Mouse (Mus musculus) liver, embryonic 14.5 days (tissue): ENCODE results near the gene Smim4. TPM values are rescaled to one million over a fixed set of nuclear protein-coding genes. Genes with fewer than 3 reads are reported as not detected.

ENCODE experiments used
- ATAC-seq: fragments of 200-750 bp; cut with Nextera tagmentation; 2 replicates; pipeline ENCODE4 v1.8.0; 2017; ENCODE audit warnings: moderate number of reproducible peaks, mild to moderate bottlenecking, moderate library complexity; ENCODE audit not compliant: insufficient read depth
- DNase-seq, 3 experiments: peaks; one replicate each; pipeline ENCODE4 v3.0.0-alpha.2; 2012 to 2013; ENCODE audit warnings: low read depth in 3 of 3, low spot score in 3 of 3
- H3K27ac ChIP-seq: fragments of 300-500 bp; sonication (generic); 2 replicates; pipeline ENCODE4 v1.5.1; 2014; ENCODE audit warnings: moderate library complexity, mild to moderate bottlenecking, control low read depth, inconsistent platforms
- H3K27me3 ChIP-seq: fragments of 300-500 bp; sonication (generic); 2 replicates; pipeline ENCODE4 v1.6.1; 2014; ENCODE audit warnings: mild to moderate bottlenecking, low read length, moderate library complexity; ENCODE audit not compliant: control insufficient read depth, insufficient read depth
- H3K36me3 ChIP-seq: fragments of 300-500 bp; sonication (generic); replicated peaks from 2 replicates; pipeline ENCODE4 v1.6.1; 2014; ENCODE audit warnings: low read depth; ENCODE audit not compliant: control insufficient read depth, insufficient read depth
- H3K4me1 ChIP-seq, 2 experiments: fragments of 200-500 bp in 1 of 2; fragments of 300-500 bp in 1 of 2; sonication (generic) in 1 of 2; replicated peaks; 2 replicates each; pipeline ENCODE4 v1.6.1; 2012 to 2014; ENCODE audit warnings: antibody characterized with exemption in 1 of 2, inconsistent platforms in 1 of 2, low read length in 1 of 2; ENCODE audit not compliant: control insufficient read depth in 2 of 2, insufficient read depth in 2 of 2
- H3K4me2 ChIP-seq: fragments of 300-500 bp; sonication (generic); 2 replicates; pipeline ENCODE4 v1.6.1; 2014; ENCODE audit warnings: low read depth, mild to moderate bottlenecking, control low read depth, moderate library complexity
- H3K4me3 ChIP-seq, 2 experiments: fragments of 200-500 bp in 1 of 2; fragments of 300-500 bp in 1 of 2; sonication (generic) in 1 of 2; 2 replicates each; pipeline ENCODE4 v1.5.1; 2012 to 2014; ENCODE audit warnings: low read depth in 2 of 2, low read length in 2 of 2, mild to moderate bottlenecking in 2 of 2, control low read depth in 1 of 2, inconsistent platforms in 1 of 2, moderate library complexity in 1 of 2; ENCODE audit not compliant: insufficient read depth in 1 of 2
- H3K9ac ChIP-seq: fragments of 300-500 bp; sonication (generic); replicated peaks from 2 replicates; pipeline ENCODE4 v1.6.1; 2014; ENCODE audit warnings: mild to moderate bottlenecking, control low read depth, moderate library complexity
- H3K9me3 ChIP-seq: fragments of 300-500 bp; sonication (generic); 2 replicates; pipeline ENCODE4 v1.6.1; 2016; ENCODE audit warnings: low read length, mixed read lengths; ENCODE audit not compliant: control insufficient read depth
- CTCF ChIP-seq: IDR thresholded peaks from 2 replicates; pipeline ENCODE4 v1.5.1; 2016; ENCODE audit warnings: antibody characterized with exemption, low read depth, control low read depth
- EP300 ChIP-seq: IDR thresholded peaks from 2 replicates; pipeline ENCODE4 v1.6.1; 2016; ENCODE audit warnings: antibody characterized with exemption, low read depth
- WGBS: fragments of 180-500 bp; shearing (Covaris S2); extraction: QIAGEN DNeasy Blood & Tissue Kit; methylation state at CpG from one replicate; pipeline ENCODE4 v1.1.7; 2014; ENCODE audit not compliant: insufficient replicate concordance; 5-methylcytosine and 5-hydroxymethylcytosine counted together
- polyA plus RNA-seq, 2 experiments: library from polyadenylated mRNA; depleted of rRNA in 1 of 2; stranded (reverse) in 1 of 2; unstranded in 1 of 2; fragments of >200 nt; fragmentation: Nextera tagmentation in 1 of 2; extraction: Ambion mirVana in 1 of 2; gene quantifications; 2 replicates each; pipeline versions ENCODE4 v1.2.1 to v1.2.3; 2012 to 2014

Smim4 gene
- polyA plus RNA-seq, 2 experiments: 26.7 to 81.7 TPM

DNA sequence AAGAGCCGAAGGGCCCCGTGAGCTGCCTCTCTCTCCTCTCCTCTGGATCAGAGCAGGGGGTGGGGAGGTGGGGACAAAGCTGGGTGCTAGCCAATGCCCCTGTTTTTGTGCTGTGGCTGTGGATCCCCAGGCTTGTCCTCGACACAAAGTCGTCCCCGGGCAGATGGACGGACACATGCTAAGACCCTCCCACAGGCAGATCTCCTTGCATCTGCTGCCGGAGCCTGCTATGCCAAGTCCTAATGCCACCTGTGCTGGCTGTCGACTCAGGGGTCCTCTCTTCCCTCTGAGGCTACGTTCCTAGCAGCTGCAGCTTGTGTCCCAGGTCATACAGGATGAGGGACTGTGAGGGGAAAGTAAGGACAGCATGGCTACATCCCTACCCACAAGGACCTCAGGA lies 38.1 kb upstream of the Smim4 start:
- 37% methylated on average over 9 of the region's 9 CpGs for WGBS
- no peaks in the 10 kb centered on the region for H3K9me3 ChIP-seq
- TF ChIP-seq CTCF: no peak
- no peak for TF ChIP-seq EP300
- H3K4me3 ChIP-seq: peak overlapping the region; percentile 11 to 20; a peak in 3 of 4 replicates
- no peaks in the 10 kb centered on the region for H3K27me3 ChIP-seq
- H3K4me1 ChIP-seq: peaks cover 8% of the 10 kb centered on the region in 2 experiments
- H3K9ac ChIP-seq: no peak overlapping the region
- no peak overlapping the region for H3K27ac ChIP-seq
- DNase-seq (no peak), ATAC-seq (no peak)
- H3K4me2 ChIP-seq: no peak overlapping the region
- peaks cover 11% of the 10 kb centered on the region for H3K36me3 ChIP-seq

DNA sequence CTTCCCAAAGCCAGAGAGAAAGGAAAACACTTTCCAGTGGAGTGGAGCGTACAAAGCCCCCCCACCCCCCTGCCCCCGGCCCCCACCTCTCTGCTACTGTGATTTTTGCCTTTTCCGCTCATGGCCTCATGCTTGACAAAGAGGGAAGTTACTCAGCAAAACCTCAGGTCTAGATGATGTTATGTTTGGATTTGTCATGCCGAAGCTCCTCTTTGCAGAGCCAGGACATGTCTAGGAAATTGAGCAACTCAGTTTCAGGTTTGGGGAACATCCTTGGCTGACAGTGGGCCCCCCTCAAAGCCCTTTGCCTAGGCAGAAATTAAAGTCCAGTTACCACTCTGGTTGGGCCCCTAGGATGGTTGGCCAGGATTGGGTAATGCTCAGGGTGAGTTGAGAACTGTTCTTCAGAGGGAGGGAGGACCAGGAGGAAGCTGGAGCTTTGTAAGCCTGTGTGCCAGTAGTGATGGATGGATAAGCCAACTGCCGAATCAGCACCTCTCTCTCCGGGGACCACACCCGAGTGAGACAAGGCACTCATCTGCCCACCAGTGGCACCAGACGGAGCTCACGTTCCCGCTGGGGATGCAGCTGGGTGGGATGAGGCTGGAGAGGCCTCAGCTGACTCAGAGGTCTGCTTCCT lies 37.4 kb upstream of the Smim4 start:
- Histone ChIP-seq H3K27ac (no peak overlapping the region), H3K4me3 (no peak overlapping the region), H3K9me3 (no peaks in the 10 kb centered on the region), H3K9ac (no peak overlapping the region), H3K4me1 (peaks cover 8% of the 10 kb centered on the region in 2 experiments), H3K27me3 (no peaks in the 10 kb centered on the region), H3K36me3 (peaks cover 4% of the 10 kb centered on the region), H3K4me2 (no peak overlapping the region; the same call in 1 of the 2 replicates)
- ATAC-seq (no peak), DNase-seq (peak in 1 of 3 experiments; percentile 45)
- 10% methylated on average over 10 of the region's 10 CpGs for WGBS
- no peak for TF ChIP-seq CTCF
- TF ChIP-seq EP300: no peak

- Histone ChIP-seq H3K4me3 (no peak overlapping the region), H3K27me3 (no peaks in the 10 kb centered on the region), H3K36me3 (no peaks in the 10 kb centered on the region), H3K4me2 (no peak overlapping the region), H3K9ac (no peak overlapping the region), H3K9me3 (no peaks in the 10 kb centered on the region), H3K4me1 (peaks cover 8% of the 10 kb centered on the region in 2 experiments), H3K27ac (no peak overlapping the region)
- no peak for ATAC-seq
- TF ChIP-seq CTCF (no peak), EP300 (no peak)
- 25% methylated on average over 7 of the region's 7 CpGs for WGBS
- no peak for DNase-seq
These were observed 36.7 kb upstream of the Smim4 start for GRCm38 (mm10) chr14:31165458-31165857.

DNA sequence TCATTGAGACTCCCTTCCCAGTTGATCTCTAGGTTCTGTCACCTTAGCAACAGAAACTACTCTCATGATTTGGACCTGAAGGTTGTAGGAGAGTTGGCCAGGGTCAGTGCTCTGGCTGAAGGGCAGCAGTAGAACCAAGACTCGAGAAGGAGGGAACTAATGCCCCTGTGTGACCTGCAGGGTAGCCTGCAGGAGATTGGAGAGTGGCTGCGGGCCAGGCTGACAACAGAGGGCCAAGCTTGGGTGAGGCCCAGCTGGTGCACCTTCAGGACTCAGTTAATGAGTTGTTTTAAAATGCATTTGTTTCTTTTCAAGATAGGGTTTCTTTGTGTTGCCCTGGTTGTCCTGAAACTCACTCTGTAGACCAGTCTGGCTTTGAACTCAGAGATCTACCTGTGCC lies 36.3 kb upstream of the Smim4 start:
- TF ChIP-seq CTCF: no peak
- no peaks in the 10 kb centered on the region for H3K9me3 ChIP-seq
- no peak for DNase-seq
- no peaks in the 10 kb centered on the region for H3K36me3 ChIP-seq
- no peak overlapping the region for H3K4me3 ChIP-seq
- ATAC-seq: no peak
- H3K4me2 ChIP-seq: no peak overlapping the region
- 46% methylated on average over 2 of the region's 2 CpGs for WGBS
- no peak overlapping the region for H3K9ac ChIP-seq
- peaks cover 8% of the 10 kb centered on the region in 2 experiments for H3K4me1 ChIP-seq
- no peak overlapping the region for H3K27ac ChIP-seq
- H3K27me3 ChIP-seq: no peaks in the 10 kb centered on the region

DNA sequence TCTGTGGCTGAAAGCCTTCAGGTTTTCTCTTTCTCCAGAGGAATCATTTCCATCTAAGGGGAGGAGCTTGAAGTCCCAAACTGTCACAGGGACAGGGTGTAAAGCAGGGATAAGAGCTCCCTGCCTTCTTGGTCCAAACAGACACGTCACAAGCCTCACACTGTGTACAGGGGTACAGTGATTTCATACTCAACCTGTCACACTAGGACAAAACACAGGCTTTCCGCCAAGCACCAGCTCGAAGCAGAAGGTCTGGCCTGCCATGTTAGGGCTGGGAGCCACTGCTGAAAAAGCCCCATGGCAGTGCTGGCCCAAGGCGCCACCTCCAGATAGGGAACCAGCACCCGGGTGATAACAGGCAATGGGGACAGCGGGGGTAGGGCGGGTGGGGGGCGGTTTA lies 35.3 kb upstream of the Smim4 start:
- peaks cover 8% of the 10 kb centered on the region in 2 experiments for H3K4me1 ChIP-seq
- TF ChIP-seq CTCF (no peak), EP300 (no peak)
- H3K9me3 ChIP-seq: no peaks in the 10 kb centered on the region
- no peak overlapping the region for H3K27ac ChIP-seq
- DNase-seq (no peak), ATAC-seq (0 out of 2 replicates have a peak, but pooled peaks have one; percentile 8)
- H3K4me2 ChIP-seq: no peak overlapping the region
- no peaks in the 10 kb centered on the region for H3K27me3 ChIP-seq
- H3K36me3 ChIP-seq: no peaks in the 10 kb centered on the region
- no peak overlapping the region for H3K4me3 ChIP-seq
- WGBS: 18% methylated on average over 8 of the region's 8 CpGs
- H3K9ac ChIP-seq: no peak overlapping the region
